Mouse (Mus musculus) embryonic fibroblast, embryonic 13.5 days (primary cell): ENCODE measurements at regions not wholly inside any gene's neighbourhood (a gene's known extent, or its start where the extent isn't known, plus 50 kb on each side); places are given as distances from the start of the nearest gene placed in this dataset.

Experiments used
- H3K27ac ChIP-seq: 2 replicates; pipeline ENCODE4 v1.5.1; 2012; ENCODE audit warnings: low read length, control low read depth, inconsistent platforms; ENCODE audit not compliant: insufficient read depth
- H3K4me1 ChIP-seq: 2 replicates; pipeline ENCODE4 v1.6.1; 2011; ENCODE audit warnings: low read length; ENCODE audit not compliant: control insufficient read depth, insufficient read depth
- H3K4me3 ChIP-seq: 2 replicates; pipeline ENCODE4 v1.5.1; 2011; ENCODE audit warnings: mild to moderate bottlenecking, control low read depth, low read length; ENCODE audit not compliant: insufficient read depth
- CTCF ChIP-seq: IDR thresholded peaks from 2 replicates; pipeline ENCODE4 v1.5.1; 2011; ENCODE audit warnings: mild to moderate bottlenecking, control low read depth, low read length, moderate library complexity, borderline replicate concordance; ENCODE audit not compliant: insufficient read depth
- POLR2A ChIP-seq: IDR thresholded peaks from 2 replicates; pipeline ENCODE4 v1.6.1; 2011; ENCODE audit warnings: low read depth, mild to moderate bottlenecking, control low read depth, low read length, moderate library complexity

GRCm38 (mm10) chr3:52574341-52574740 lies 306.2 kb downstream of the Foxo1 start:
- no peak overlapping the region for H3K4me3 ChIP-seq
- TF ChIP-seq CTCF, result no peak
- no peak for TF ChIP-seq POLR2A
- H3K27ac ChIP-seq, result no peak overlapping the region
- peaks cover 8% of the 10 kb centered on the region; the same call in 1 of the 2 replicates for H3K4me1 ChIP-seq

GRCm38 (mm10) chr3:52573806-52574205 lies 305.7 kb downstream of the Foxo1 start:
- H3K27ac ChIP-seq, result no peak overlapping the region
- no peak overlapping the region for H3K4me3 ChIP-seq
- H3K4me1 ChIP-seq, result peaks cover 8% of the 10 kb centered on the region; the same call in 1 of the 2 replicates
- TF ChIP-seq CTCF, result no peak
- TF ChIP-seq POLR2A, result no peak

GRCm38 (mm10) chr3:52572514-52573485 lies 304.7 kb downstream of the Foxo1 start:
- H3K4me1 ChIP-seq, result peaks cover 8% of the 10 kb centered on the region; the same call in 1 of the 2 replicates
- no peak overlapping the region for H3K27ac ChIP-seq
- no peak overlapping the region for H3K4me3 ChIP-seq
- TF ChIP-seq CTCF, result no peak
- no peak for TF ChIP-seq POLR2A

GRCm38 (mm10) chr3:52567606-52568372 lies 299.7 kb downstream of the Foxo1 start:
- no peak overlapping the region for H3K4me3 ChIP-seq
- H3K4me1 ChIP-seq, result no peaks in the 10 kb centered on the region
- H3K27ac ChIP-seq, result no peak overlapping the region
- TF ChIP-seq POLR2A (no peak), CTCF (no peak)

- H3K27ac ChIP-seq, result no peak overlapping the region
- TF ChIP-seq CTCF (no peak), POLR2A (no peak)
- peaks cover 2% of the 10 kb centered on the region; the same call in 1 of the 2 replicates for H3K4me1 ChIP-seq
- no peak overlapping the region for H3K4me3 ChIP-seq
These were observed 295.5 kb downstream of the Foxo1 start for GRCm38 (mm10) chr3:52563595-52563994.

GRCm38 (mm10) chr3:52562816-52563215 lies 294.7 kb downstream of the Foxo1 start:
- Histone ChIP-seq H3K27ac (no peak overlapping the region), H3K4me1 (peaks cover 2% of the 10 kb centered on the region; the same call in 1 of the 2 replicates), H3K4me3 (no peak overlapping the region)
- TF ChIP-seq POLR2A, result no peak

GRCm38 (mm10) chr3:52559481-52559880 lies 291.3 kb downstream of the Foxo1 start:
- no peak overlapping the region for H3K4me3 ChIP-seq
- H3K27ac ChIP-seq, result no peak overlapping the region
- no peak for TF ChIP-seq POLR2A
- no peak for TF ChIP-seq CTCF
- peaks cover 11% of the 10 kb centered on the region for H3K4me1 ChIP-seq

- H3K4me3 ChIP-seq, result no peak overlapping the region
- TF ChIP-seq POLR2A (no peak), CTCF (no peak)
- H3K27ac ChIP-seq, result no peak overlapping the region
- H3K4me1 ChIP-seq, result peaks cover 12% of the 10 kb centered on the region
These were observed 290.6 kb downstream of the Foxo1 start for GRCm38 (mm10) chr3:52558765-52559164.

GRCm38 (mm10) chr3:52557296-52557695 lies 289.2 kb downstream of the Foxo1 start:
- H3K4me3 ChIP-seq, result no peak overlapping the region
- H3K4me1 ChIP-seq, result peaks cover 12% of the 10 kb centered on the region
- TF ChIP-seq POLR2A, result no peak
- no peak for TF ChIP-seq CTCF
- no peak overlapping the region for H3K27ac ChIP-seq
